Mouse (Mus musculus) adipocyte (in vitro differentiated cells): ENCODE data around the gene Hbb-bh2.
"Not testable (repeated sequence)": the region's sequence is repeated elsewhere in the genome, so short reads cannot be mapped to it uniquely, and the experiment has no call there.

Experiments used
- DNase-seq: peaks from one replicate; pipeline ENCODE4 v3.0.0-alpha.2; 2016; ENCODE audit warnings: low spot score

The Hbb-bh2 gene

GRCm38 (mm10) chr7:103812174-103812573, 28.1 kb downstream of the Hbb-bh2 start:
- DNase-seq, result no peak

- DNase-seq, result no peak
Measured at GRCm38 (mm10) chr7:103811223-103811845, 29.0 kb downstream of the Hbb-bh2 start.

- no peak for DNase-seq
Measured at GRCm38 (mm10) chr7:103810746-103811145, 29.6 kb downstream of the Hbb-bh2 start.

DNA sequence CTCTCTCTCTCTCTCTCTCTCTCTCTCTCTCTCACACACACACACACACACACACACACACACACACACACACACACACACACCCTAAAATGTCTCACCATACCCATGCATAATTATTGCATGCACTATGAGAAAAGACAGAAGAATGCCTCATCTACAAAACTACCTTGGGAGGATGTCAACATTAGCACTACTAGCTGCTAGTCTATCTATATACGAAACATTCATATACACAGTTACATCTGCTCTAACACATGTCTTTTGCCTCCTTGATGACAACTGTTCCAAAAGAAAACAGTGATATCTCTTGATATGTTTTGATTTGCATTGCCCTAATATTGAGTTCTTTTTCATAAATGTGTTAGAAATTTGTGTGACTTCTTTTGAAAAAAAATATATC, 30.0 kb downstream of the Hbb-bh2 start:
- no peak for DNase-seq

GRCm38 (mm10) chr7:103809801-103810155, 30.5 kb downstream of the Hbb-bh2 start:
- DNase-seq, result no peak

DNA sequence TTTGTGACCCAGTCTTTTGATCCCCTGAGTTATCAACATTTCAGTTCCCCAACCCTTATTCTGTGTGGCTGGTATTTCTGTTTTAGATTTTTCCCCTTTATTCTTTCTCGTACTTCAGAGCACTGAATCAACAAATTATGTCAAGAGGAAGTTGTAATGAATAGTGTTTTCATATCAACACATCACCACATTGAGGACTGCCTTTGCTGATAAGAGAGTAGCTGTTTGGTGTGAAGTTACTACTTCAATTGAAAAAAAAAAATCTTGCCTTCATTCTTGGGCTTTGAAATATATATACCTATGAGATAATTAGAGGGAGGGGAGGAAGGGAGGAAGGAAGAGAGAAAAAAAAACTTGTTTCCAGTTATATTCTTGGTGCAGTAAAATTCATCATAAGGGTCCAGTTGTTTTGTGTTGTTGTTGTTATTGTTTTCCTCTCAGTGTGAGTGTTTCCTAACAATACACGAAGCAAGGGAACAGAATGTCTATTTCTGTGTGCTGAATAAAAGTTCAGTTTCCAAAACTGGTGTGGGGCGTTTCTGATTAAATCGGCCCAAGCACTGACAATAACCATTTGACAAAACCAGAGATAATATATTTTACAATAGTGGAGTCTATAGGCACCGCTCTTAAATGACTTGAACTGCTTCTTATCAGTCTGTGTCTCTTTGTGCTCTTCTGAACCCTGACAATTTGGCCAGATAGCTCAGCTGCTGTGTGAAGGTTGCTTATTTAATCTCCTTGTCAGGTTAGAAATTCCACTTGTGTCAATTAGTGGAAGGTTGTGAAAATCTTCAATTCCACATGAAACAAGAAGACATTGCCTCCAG, 31.1 kb downstream of the Hbb-bh2 start:
- DNase-seq, result no peak

DNA sequence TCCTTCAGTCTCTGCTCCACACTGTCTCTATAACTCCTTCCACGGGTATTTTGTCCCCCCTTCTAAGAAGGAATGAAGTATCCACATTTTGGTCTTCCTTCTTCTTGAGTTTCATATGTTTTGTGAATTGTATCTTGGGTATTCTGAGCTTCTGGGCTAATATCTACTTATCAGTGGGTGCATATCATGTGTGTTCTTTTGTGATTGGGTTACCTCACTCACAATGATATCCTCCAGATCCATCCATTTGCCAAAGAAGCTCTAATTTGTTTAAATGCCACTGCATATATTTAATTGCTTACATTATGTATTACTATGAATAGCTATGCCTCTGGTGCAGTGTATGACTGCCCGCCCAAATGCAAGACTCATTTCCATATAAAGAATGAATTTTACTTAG, 32.2 kb downstream of the Hbb-bh2 start:
- not testable (repeated sequence) for DNase-seq

GRCm38 (mm10) chr7:103806856-103807255, 33.5 kb downstream of the Hbb-bh2 start:
- DNase-seq, result no peak

GRCm38 (mm10) chr7:103792669-103793388, 47.5 kb downstream of the Hbb-bh2 start:
- DNase-seq, result no peak

DNA sequence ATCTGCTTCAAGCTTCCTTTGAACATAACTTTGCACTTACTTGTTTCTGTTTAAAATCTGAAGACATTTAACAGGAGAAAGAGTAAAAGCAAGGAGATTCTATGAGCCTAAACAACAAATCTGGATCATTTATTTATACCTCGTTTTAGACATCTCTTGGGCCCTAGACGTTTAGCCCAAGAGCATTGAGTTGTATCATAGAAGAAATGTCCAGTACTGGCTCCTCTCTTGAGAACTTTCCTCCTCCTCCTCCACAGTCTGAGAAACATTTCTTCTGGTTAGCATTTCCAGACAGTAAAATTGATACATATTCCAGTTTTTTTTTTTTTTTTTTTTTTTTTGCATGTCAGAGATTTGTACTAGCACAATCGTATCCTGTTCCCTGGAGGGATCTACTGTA, 48.6 kb downstream of the Hbb-bh2 start, which contains the start of gene Olfr67:
Gene Olfr67 (minus strand): TSS at position 101 of the 400 bp plus-strand sequence.
- no peak for DNase-seq
